Mouse (Mus musculus) left cerebral cortex, postnatal 25 days (tissue): Measurements from ENCODE around the gene Sec1. TPM values are rescaled to one million over a fixed set of nuclear protein-coding genes. Genes with fewer than 3 reads are reported as not detected.

Experiments used
- DNase-seq, 2 experiments: peaks; one replicate each; pipeline ENCODE4 v3.0.0; 2022; ENCODE audit warnings: low spot score in 2 of 2, mixed read lengths in 1 of 2
- intact Hi-C: fragments of 180-260 bp; cut with DNase I; formaldehyde crosslinking; loops from one replicate; pipeline ENCODE4 v1.15.1; 2025
- total RNA-seq, 2 experiments: library from RNA; stranded (reverse); gene quantifications; 2 replicates each; pipeline ENCODE4 v1.2.3; 2021

Sec1 gene
- total RNA-seq, 2 experiments from 2014 or later = 0.37 to 0.48 TPM

DNA sequence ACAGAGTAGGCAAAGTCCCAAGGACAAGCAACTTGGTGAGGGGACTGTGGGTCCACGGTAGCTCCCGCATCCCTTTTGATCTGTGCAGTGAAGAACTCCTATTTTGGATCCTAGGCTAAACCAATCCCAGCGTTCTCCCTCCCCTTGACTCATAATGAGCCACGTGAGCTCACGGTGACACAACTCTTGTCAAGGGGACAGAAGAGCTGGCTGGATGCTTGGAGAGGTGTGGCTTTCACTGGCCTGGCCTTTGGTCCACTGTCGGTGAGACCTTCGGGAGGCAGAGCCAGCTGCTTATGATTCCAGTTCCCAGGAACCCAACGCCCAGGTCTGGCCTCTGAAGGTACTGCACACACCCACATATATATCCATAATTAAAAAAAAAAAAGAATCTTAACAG, 44.9 kb downstream of the Sec1 start:
- intact Hi-C loops = no loop called here
- DNase-seq = no peak

DNA sequence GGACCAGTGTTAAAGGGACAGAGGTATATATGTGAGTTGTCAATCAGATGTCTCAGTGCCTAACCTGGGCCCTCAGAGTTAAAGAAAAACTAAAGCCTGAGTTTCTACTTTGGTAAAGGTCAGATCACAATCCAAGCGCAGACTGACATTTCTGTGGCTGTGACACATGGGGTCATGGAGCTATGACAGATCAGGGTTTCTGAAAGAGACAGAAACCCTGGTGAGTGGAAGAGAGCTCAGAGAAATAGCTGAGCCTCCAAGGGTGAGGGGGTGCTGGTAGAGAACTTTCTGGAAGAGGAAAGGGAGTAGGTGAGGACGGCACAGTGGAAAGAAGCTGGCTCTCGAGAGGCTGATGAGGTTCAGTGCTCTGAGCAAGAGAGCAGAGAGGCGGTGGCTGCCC, 47.5 kb downstream of the Sec1 start:
- DNase-seq = no peak
- intact Hi-C loops = no loop called here

DNA sequence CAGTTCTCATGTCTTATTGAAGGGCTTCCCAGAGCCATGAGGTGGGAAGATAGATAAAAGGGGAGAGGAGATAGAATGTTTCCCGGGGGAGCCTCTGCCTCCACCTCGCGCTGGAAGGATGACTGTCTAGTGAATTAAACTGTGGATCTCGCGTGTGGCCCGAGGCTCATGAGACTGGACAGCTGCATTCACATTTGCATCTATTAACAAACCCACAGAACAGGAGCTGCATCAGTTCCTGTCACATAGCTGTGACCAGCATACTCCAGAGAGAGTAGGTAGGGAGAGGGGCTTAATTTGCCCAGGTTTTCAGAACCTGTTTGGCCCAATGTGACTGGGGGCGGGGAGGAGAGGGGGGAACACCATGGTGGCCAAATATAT, 48.6 kb downstream of the Sec1 start:
- intact Hi-C loops = no loop called here

DNA sequence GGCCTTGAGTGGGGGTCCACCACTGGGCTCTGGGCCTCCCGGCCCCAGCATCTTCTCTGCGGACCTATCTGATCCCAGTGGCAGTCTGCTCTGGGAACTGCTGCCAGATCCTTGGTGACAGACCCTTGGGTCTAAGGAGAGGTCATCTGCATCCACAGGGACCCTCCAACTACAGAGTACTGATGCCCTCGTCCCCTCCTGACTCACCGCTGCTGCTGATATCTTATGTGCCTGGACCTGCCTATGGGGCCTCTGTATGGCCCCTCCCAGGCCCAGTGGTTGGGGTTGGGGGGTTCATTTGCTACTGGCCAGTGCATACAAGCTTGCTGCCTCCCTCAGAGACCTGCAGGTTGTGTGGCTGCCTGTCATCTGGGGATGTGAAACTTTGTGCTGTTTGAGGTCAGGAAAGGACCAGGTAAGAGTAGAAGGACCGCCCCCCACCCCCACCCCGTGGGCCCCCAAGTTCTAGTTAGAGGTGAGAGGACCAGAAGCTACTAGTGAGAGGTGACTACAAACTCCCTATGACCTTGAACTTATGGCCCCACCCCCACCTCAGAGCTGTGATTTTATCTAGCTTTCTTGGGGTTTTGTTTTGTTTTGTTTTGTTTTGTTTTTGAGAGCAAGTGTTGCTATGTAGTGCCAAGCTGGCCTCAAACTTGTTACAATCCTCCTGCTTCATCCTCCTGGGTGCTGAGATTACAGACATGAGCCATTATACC, 49.2 kb downstream of the Sec1 start:
- intact Hi-C loops = no loop called here

More for the DNA sequence above, 48.6 kb downstream of the Sec1 start:
- DNase-seq = no peak

DNA sequence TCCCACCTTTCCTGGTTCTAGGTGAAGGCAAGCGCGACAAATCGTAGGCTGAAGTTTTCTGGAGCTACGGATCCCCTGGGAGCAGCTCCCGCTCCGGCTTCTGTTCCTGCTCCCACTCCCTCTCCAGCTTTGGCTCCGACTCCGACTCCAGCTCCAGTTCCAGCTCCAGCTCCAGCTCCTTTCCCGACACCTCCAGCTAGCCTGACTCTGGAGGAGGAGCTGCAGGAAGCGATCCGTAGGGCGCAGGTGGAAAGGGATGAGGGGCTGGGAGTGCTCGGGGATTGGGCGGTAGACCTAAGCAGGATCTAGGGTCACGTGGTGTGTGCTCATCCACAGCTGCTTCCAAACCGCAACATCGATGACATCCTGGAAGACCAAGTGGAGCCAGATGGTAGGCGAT, 50.0 kb downstream of the Sec1 start:
- intact Hi-C loops = no loop called here
- peak; percentile 68 to 87 for DNase-seq

More for the DNA sequence above, 49.2 kb downstream of the Sec1 start:
- DNase-seq = no peak

DNA sequence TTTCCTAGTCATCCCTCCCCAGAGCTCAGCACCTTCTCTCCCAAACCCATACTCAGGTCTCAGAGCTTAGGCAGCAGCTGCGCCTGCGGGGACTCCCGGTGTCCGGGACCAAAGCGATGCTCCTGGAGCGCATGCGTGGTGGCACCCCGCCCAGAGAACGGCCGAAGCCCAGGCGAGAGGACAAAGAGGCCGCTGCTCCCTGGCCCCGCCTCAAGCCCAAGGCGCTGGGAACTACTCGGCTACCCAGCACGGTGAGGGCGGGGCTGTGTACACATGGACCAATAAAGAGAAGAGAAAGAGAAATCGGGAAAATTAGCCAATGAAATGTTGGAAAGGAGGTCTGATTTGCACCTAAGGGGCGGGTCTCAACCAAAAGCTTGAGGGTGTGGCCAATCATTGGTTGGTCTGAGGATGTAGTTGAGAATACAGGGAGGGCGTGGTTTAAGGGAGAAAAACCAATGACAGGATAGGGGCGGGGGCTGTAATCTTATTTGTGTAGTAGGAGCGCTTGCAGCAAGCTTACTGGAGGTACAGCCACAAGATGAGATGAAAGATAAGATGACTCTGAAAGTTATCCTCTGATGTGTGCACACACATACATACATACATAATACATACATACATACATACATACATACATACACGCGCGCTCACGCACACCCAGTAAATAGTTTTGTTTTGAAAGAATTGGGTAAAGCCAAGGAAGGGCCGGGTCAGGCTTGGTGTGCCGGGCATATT, 50.6 kb downstream of the Sec1 start:
- DNase-seq = peak; percentile 90 to 97
- intact Hi-C loops = no loop called here

DNA sequence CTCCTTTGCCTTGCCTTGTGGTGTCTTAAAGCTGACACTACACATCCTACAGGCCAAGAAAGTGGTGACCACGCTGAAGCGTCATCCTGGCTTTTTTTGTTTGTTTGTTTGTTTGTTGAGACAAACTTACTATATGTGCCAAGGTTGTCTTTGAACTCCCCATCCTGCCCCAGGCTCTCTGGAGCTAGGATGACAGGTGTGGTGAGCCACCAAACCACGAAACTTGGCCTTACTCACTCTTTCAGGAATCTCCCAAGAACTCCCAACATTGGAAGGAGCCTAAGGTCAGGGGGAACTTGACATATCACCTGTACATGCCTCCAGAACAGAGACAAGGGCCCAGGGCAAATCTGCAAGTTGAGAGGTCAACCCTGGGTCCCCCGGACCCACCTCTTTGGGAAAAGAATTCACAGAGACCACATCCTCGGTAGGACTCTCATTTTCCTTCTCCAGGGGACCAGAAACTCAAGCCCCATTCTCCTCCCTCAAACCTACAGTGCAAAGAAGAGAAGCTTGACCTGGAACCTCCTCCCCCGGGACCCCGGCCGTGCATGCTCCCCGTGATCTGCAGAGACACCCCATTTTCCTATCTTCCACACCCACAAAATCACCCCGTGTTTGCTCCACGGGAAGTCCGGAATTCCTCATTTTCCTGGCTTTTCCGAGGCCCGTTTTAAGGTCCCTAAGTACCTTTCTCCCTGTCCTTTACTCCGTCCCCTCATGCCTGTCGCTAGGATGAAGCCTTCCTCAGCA, 51.5 kb downstream of the Sec1 start:
- DNase-seq = no peak
- intact Hi-C loops = no loop called here

DNA sequence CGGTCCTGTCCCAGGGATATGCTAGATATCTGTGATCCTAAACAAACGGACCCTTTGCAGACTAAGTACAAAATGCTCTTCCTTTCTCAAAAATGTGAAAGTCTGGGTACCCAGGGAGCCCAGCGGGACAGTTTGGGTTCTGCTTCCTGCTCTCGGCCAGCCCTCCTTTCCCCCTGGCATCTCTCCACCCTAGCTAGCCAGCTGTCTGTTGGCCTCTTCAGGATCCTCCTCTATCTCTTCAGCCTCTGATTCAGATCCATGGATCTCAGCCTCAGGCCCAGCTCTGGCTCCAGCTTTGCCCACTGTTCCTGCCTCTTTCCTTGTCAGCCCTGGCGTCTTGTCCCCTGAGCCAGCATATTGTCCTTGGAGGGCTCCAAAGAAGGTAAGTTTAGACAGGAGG, 52.1 kb downstream of the Sec1 start:
- intact Hi-C loops = no loop called here
- DNase-seq = no peak

DNA sequence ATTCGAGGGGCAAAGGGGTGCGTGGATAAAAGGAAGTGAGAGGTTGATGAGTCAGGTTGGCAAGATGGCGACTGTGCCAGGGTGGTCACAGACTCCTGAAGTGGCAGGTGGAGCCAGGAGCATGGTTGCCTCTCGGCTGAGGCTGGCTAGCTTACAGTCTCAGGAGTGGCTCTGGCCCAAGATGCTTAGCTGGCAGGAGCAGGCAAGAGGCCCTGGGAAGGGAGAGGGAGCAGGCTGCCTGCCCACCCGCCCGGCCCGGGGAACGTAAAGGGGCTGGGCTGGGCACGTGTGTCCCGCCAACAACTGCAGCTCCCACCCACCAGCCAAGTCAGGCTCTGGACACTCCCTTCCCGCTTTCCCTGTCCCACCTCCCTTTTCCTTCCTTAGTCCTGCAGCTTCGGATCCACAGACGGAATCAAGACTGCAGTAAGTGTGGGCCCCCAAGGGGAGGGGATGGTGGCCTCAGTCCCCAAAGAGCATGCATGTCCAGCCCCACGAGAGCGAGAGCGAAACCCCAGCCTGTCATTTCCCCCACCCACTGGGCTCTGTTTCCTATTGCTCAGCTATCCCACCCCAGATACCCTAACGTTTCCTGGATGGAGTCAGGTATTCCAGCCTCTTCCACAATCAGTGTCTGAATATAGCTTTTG, 52.7 kb downstream of the Sec1 start:
- no peak for DNase-seq
- intact Hi-C loops = no loop called here

DNA sequence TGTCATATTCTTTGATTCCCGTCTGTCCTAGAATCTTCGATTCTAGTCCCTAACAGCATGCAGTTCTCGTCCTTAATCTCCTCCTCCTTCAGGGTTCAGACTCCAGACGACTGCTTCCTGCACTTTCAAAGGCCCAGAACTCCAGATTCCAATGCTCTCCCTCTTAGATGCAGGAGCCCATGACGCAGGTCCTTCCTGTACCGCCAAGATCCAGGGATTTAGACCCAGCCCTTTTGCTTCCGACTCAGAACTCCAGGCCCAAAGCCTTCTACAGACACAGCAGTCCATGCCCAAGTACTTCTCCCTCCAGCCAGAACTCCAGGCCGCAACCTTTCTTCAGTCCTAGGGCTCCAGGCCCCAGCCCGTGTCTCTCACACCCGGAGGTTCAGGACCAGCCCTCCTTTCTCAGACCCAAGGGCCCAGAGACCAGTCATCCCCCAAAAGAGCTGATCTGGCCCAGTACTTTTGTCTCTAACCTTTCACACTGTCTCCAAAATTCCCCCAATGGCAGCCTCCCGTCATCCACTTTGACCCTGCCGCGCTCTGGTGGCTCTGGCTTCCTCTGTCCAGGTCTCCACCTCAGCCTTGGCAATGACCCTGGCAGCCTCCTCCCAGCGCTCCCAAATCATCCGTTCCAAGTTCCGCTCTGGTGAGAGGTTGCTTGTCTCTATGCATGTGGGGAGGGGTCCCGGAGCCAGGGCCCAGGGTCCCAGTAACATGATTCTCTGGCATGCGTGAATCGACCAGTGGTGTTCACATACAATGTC, 53.8 kb downstream of the Sec1 start:
- intact Hi-C loops = no loop called here
- no peak for DNase-seq

DNA sequence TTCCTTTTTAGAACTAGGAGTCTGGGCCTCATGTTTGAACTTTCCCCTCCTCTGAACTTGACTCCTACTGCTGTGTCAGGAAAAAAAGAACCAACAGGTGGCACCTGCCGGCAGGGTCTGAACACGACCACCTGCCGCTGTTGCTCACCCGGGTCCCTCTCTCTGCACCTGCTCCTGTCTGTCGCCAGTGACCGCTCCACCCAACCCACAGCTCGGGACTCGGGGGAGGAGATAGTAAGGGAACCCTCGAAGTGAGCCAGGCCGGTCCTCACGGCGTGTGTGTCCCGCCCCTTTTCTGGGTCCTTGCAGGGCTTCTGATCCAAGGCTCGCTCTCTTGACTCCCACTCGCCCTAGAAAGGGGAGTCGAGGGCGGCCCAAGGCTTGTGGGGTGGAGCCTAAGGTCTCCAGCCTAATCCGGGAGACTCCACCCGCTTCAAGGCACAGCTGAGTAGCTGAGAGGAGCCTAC, 54.6 kb downstream of the Sec1 start, which contains the start of gene Mamstr:
Mamstr (plus strand) TSS at position 417 of the 467 bp plus-strand sequence.
- no peak for DNase-seq
- intact Hi-C loops = no loop called here

DNA sequence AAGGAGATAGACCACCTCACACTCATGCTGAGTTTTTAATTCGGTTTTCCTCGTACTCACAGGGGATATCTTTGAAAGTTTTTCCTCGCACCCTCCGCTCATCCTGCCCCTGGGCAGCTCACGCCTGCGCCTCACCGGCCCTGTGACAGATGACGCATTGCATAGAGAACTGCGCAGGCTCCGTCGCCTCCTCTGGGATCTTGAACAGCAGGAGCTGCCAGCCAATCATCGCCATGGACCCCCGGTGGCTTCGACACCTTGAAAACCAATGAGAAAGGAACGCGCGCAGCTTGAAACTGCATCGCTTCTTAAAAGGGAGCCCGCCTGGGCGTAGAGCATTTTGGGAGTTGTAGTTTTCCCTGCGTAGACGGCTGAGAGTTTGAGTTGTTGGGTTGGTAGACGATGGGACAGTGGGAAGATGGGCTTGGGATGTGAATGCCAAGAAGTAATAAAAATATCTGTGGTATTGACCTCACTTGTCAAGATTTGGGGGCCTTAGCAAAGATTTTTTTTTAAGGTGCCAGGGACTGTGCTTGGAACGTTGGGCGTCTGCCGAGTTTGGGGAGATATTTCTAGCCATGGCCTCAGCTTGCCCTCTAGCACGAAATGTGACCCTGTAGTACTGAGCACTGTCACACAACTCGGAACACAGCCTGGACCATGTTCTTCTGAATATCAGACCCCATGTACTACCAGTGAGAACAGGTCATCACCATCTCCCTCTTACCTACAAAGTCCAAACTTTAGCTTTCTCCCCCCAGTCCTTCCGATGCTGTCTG, 55.4 kb downstream of the Sec1 start:
- intact Hi-C loops = no loop called here
- DNase-seq = peak; percentile 94 to 99

DNA sequence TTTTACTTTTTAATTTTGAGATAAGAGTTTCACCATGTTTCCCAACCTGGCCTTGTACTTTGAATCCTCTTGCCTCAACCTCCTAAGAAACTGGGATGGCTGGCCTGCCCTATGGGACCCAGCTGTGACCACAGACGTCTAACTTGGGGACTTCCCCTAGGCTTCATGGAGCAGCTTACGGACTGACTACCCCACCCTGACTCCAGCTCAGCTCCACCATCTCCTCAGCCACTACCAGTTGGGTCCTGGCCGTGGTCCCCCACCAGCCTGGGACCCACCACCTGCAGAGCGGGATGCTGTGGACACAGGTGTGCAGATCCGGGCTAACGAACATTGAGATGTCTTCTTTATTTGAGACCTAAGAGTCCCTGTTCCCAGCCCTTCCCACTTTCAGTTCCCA, 56.5 kb downstream of the Sec1 start:
- intact Hi-C loops = no loop called here
- DNase-seq = no peak

DNA sequence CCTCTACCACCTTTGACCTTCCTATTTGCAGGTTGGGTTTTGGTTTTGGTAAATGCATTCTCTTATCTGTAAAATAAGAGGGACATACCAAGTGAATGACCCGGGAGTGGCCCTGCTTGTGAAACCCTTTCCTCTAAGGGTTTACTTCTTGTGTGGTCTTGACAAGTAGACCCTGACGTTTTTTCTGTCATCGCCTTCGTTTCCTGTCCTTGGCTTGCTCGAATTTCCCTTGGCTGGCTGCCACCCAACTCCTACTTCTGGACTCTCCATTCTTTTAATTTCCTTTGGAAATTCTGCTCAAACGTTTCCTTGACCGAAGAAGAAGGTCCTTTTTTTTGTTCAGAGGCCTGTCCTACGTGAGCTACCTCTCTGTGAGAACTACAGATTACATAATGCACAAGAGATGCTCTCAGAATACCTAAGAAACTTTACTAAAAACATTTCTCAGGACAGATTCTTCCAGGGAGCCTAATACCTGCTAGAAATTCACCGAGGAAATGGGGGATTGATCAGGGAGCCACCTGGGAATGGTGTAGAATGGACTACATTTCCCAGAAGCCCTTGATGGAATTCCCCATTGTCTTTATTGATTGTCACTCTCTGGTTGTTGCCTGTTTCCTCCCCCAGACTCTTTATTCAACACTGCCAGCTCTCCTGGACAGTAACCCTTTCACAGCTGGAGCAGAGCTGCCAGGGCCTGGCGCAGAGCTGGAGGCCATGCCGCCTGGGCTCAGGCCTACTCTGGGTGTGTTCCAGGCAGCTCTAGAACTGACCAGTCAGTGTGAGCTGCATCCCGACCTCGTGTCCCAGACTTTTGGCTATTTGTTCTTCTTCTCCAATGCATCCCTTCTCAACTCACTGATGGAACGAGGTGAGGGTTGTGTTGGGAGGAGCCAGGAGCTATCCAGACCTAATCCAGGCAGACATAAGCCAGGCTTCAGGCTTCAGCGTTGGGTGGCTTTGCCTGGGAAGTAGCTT, 58.2 kb downstream of the Sec1 start:
- no peak for DNase-seq

DNA sequence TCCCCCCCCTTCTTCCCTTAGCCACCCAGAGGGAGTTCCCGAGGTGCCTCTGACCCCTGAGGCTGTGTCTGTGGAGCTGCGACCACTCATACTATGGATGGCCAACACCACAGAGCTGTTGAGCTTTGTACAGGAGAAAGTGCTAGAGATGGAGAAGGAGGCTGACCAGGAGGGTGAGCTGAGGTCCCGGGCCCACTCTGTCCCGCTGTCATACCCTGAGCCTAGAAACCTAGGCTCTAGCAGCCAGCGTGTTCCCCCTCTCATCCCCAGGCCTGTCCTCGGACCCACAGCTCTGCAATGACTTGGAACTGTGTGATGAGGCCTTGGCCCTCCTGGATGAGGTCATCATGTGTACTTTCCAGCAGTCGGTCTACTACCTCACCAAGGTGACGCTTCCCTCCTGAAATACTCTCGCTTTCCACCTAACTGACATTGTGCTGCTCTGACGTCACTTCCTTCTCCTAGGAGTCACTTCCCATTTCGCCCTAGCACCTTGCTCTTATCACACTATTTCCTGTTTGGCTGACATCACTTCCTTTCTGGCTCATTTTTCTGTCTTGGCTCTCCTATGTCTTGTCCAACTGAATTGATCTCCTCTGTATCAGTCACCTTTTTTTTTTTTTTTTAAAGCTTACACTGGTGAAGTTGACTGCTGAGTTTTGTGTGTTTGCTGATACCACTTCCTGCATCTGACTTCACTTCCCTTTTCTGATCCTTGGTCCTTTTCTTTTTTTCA, 59.1 kb downstream of the Sec1 start:
- no peak for DNase-seq
- intact Hi-C loops = no loop called here

More for the DNA sequence above, 58.2 kb downstream of the Sec1 start:
- intact Hi-C loops = no loop called here

DNA sequence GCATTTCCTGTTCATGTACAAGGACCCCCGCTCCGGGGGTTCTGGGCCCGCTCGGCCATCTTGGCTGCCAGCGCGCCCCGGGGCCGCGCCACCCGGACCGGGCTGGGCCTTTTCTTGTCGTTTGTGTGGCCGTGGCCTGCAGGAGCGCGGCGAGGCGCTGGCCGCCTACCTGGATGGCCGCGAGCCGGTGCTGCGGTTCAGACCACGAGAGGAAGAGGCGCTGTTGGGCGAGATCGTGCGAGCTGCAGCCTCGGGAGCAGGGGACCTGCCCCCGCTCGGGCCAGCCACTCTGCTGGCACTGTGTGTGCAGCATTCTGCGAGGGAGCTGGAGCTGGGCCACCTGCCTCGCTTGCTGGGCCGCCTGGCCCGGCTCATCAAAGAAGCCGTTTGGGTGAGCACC, 61.7 kb downstream of the Sec1 start:
- peak in 1 of 2 experiments; percentile 44 for DNase-seq
- intact Hi-C loops = no loop called here
